Mouse (Mus musculus) stomach, embryonic 16.5 days (tissue): ENCODE measurements around the gene Gnpnat1. TPM values are rescaled to one million over a fixed set of nuclear protein-coding genes. Genes with fewer than 3 reads are reported as not detected.
"Not testable (repeated sequence)": the region's sequence is repeated elsewhere in the genome, so short reads cannot be mapped to it uniquely, and the experiment has no call there.

ENCODE experiments used
- ATAC-seq: fragments of 200-750 bp; cut with Nextera tagmentation; 2 replicates; pipeline ENCODE4 v1.8.0; 2017; ENCODE audit warnings: moderate number of reproducible peaks, moderate TSS enrichment; ENCODE audit not compliant: insufficient read depth, low FRiP score
- H3K27ac ChIP-seq: fragments of 300-500 bp; sonication (generic); 2 replicates; pipeline ENCODE4 v1.5.1; 2014; ENCODE audit warnings: low read length
- H3K27me3 ChIP-seq: fragments of 300-500 bp; sonication (generic); 2 replicates; pipeline ENCODE4 v1.6.1; 2014; ENCODE audit warnings: low read length, control low read depth, mixed read lengths; ENCODE audit not compliant: control insufficient read depth, insufficient read depth
- H3K36me3 ChIP-seq: fragments of 300-500 bp; sonication (generic); 2 replicates; pipeline ENCODE4 v1.6.1; 2014; ENCODE audit warnings: low read length; ENCODE audit not compliant: control insufficient read depth, insufficient read depth
- H3K4me1 ChIP-seq: fragments of 300-500 bp; sonication (generic); 2 replicates; pipeline ENCODE4 v1.6.1; 2014; ENCODE audit warnings: low read length, control low read depth, mixed read lengths; ENCODE audit not compliant: control insufficient read depth, insufficient read depth
- H3K4me2 ChIP-seq: fragments of 300-500 bp; sonication (generic); 2 replicates; pipeline ENCODE4 v1.6.1; 2014; ENCODE audit warnings: low read depth, low read length, mixed read lengths
- H3K4me3 ChIP-seq: fragments of 300-500 bp; sonication (generic); replicated peaks from 2 replicates; pipeline ENCODE4 v1.5.1; 2014; ENCODE audit warnings: mild to moderate bottlenecking, low read length
- H3K9ac ChIP-seq: fragments of 300-500 bp; sonication (generic); 2 replicates; pipeline ENCODE4 v1.6.1; 2014; ENCODE audit warnings: low read length
- H3K9me3 ChIP-seq: fragments of 300-500 bp; sonication (generic); replicated peaks from 2 replicates; pipeline ENCODE4 v1.6.1; 2016; ENCODE audit warnings: low read length, control low read depth; ENCODE audit not compliant: control insufficient read depth
- WGBS: fragments of 180-500 bp; shearing (Covaris S2); extraction: QIAGEN DNeasy Blood & Tissue Kit; methylation state at CpG from one replicate; pipeline ENCODE4 v1.1.7; 2014; 5-methylcytosine and 5-hydroxymethylcytosine counted together
- polyA plus RNA-seq: library from polyadenylated mRNA; unstranded; fragments of >200 nt; fragmentation: Nextera tagmentation; extraction: Ambion mirVana; gene quantifications from 2 replicates; pipeline ENCODE4 v1.2.1, GENCODE M21; 2015

The Gnpnat1 gene
- 45.5 and 55.1 TPM in 2 replicates for polyA plus RNA-seq

GRCm38 (mm10) chr14:45404813-45405212 is at the start of gene Gnpnat1:
Gnpnat1 (minus strand) TSS chr14:45404913.
- H3K27ac ChIP-seq, H3K27me3 ChIP-seq, H3K4me3 ChIP-seq, H3K4me1 ChIP-seq, H3K4me2 ChIP-seq, H3K9ac ChIP-seq, H3K36me3 ChIP-seq, ATAC-seq, H3K9me3 ChIP-seq: not testable (repeated sequence)
- 78% methylated on average over 1 of the region's 3 CpGs for WGBS

DNA sequence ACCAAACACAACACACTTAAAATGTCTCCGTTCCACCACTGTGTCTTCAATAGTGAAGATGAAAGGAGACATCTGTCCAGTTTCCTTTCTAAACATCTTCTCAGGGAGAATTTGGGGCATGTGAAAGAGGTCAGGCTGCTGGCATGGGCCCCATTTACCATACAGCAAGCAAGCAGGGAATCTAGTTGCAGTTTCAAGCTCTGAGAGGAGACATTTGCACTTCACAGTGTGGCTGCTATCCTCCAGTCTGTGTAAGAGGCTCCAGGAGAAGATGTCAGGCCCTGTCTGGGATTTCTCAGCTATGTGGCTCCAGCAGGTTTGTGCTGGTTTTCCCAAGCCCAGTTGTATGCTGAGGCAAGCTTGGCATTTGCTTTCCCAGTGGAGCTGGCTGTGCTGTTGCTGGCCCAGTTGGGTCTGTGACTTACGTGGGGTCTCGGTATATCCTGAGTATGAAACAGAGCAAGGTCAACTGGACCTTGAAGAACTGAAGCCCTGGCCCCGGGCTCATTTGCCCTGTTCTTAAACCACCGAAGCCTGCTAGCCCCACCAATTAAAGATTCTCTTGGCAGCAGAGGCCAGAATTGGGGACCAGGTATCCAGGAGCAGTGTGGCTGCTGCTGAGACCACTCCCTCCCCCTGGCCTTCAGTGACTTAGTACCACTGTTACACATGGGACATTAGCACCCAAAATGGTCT is 49.0 kb upstream of the Gnpnat1 start:
- Histone ChIP-seq H3K9me3 (no peaks in the 10 kb centered on the region), H3K4me1 (peaks cover 27% of the 10 kb centered on the region), H3K4me3 (no peak overlapping the region), H3K27me3 (no peaks in the 10 kb centered on the region), H3K9ac (peak overlapping the region; percentile 7; the same call in 1 of the 2 replicates), H3K27ac (peak overlapping the region; percentile 16), H3K4me2 (no peak overlapping the region), H3K36me3 (0 out of 2 replicates have a peak, but pooled peaks cover 4% of the 10 kb centered on the region)
- 52% methylated on average over 5 of the region's 5 CpGs for WGBS
- ATAC-seq, result no peak

GRCm38 (mm10) chr14:45452861-45453512 is 48.3 kb upstream of the Gnpnat1 start:
- WGBS, result 16% methylated on average over 11 of the region's 11 CpGs

DNA sequence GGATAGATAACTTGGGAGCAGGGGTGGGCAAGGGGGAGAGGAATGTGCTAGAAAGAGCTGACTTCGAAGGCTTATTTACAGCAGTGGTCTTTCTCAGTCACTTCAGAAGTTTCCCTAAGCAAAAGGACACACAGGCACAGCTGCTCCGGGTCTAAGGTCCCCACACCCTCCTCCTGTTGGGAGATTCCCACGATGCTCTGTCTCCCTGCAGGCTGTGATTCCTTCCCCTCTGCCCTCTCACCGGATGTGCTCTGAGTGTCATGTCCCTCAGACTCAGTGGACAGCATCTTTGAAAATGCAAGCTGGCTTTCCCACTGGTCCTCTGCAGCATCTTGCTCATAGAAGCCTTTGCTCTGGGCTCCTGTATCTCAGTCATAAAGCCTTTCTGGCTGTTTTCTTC is 47.4 kb upstream of the Gnpnat1 start:
- Histone ChIP-seq H3K27me3 (no peaks in the 10 kb centered on the region), H3K36me3 (no peaks in the 10 kb centered on the region), H3K4me3 (no peak overlapping the region), H3K9ac (no peak overlapping the region), H3K4me1 (peaks cover 27% of the 10 kb centered on the region), H3K9me3 (no peaks in the 10 kb centered on the region), H3K4me2 (no peak overlapping the region), H3K27ac (peak overlapping the region; percentile 16)
- 29% methylated on average over 4 of the region's 4 CpGs for WGBS
- no peak for ATAC-seq

More at GRCm38 (mm10) chr14:45452861-45453512, 48.3 kb upstream of the Gnpnat1 start:
- Histone ChIP-seq H3K9me3 (no peaks in the 10 kb centered on the region), H3K4me1 (peaks cover 27% of the 10 kb centered on the region), H3K27me3 (no peaks in the 10 kb centered on the region), H3K4me3 (no peak overlapping the region), H3K36me3 (0 out of 2 replicates have a peak, but pooled peaks cover 4% of the 10 kb centered on the region), H3K4me2 (no peak overlapping the region), H3K9ac (no peak overlapping the region), H3K27ac (peak overlapping the region; percentile 16)
- ATAC-seq, result peak; percentile 58; the same call in 1 of the 2 replicates

DNA sequence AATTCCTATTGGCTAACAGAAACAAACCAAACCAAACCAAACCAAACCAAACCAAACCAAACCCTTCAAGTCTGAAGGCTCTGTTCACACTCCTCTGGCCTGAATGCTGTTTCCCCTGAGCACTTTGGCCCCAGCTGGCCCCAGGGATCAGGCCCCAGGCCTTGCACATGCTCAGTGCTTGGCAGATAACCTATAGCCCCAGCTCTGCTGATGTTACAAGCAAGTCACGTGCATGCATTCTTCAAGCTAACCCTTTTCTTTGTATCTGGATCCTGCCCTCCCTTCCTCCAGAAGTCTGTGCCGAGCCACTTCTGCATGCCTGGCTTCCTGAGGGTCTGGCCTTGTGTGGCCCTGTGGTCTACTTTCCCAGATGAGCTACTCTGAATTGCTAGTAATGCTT is 46.4 kb upstream of the Gnpnat1 start:
- Histone ChIP-seq H3K4me2 (no peak overlapping the region), H3K4me3 (no peak overlapping the region), H3K27ac (no peak overlapping the region), H3K9me3 (no peaks in the 10 kb centered on the region), H3K9ac (0 out of 2 replicates have a peak overlapping the region, but pooled peaks have one; percentile 16), H3K27me3 (no peaks in the 10 kb centered on the region), H3K4me1 (peaks cover 25% of the 10 kb centered on the region), H3K36me3 (no peaks in the 10 kb centered on the region)
- ATAC-seq, result no peak
- 38% methylated on average over 2 of the region's 2 CpGs for WGBS

DNA sequence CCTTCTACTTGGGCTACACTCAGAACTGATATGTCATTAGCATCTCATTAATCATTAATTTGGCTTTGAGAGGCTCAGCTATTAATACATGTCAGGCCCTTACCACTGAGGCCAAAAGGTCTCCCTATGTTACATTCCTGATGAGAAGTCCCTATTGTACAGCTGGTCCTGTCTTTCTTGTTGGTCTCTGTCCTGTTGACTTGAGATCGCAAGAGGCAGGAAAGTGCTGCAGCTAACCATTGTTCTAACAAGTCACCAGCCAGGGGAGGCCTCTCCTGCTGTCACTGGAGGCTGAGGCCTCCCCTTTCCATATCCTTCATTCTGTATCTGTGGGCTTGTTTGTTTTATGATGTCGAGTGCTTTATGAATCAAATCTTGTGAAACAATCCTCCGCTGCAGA is 42.1 kb upstream of the Gnpnat1 start:
- Histone ChIP-seq H3K4me1 (peaks cover 7% of the 10 kb centered on the region; the same call in 1 of the 2 replicates), H3K4me2 (no peak overlapping the region), H3K27me3 (no peaks in the 10 kb centered on the region), H3K9me3 (no peaks in the 10 kb centered on the region), H3K9ac (no peak overlapping the region), H3K4me3 (no peak overlapping the region), H3K27ac (no peak overlapping the region), H3K36me3 (no peaks in the 10 kb centered on the region)
- no peak for ATAC-seq
- WGBS, result 46% methylated on average over 3 of the region's 3 CpGs

GRCm38 (mm10) chr14:45445445-45445844 is 40.7 kb upstream of the Gnpnat1 start:
- Histone ChIP-seq H3K27me3 (no peaks in the 10 kb centered on the region), H3K4me3 (no peak overlapping the region), H3K4me1 (peaks cover 7% of the 10 kb centered on the region; the same call in 1 of the 2 replicates), H3K27ac (no peak overlapping the region), H3K9ac (no peak overlapping the region), H3K4me2 (no peak overlapping the region), H3K9me3 (no peaks in the 10 kb centered on the region), H3K36me3 (no peaks in the 10 kb centered on the region)
- no peak for ATAC-seq
- WGBS, result 44% methylated on average over 12 of the region's 12 CpGs

DNA sequence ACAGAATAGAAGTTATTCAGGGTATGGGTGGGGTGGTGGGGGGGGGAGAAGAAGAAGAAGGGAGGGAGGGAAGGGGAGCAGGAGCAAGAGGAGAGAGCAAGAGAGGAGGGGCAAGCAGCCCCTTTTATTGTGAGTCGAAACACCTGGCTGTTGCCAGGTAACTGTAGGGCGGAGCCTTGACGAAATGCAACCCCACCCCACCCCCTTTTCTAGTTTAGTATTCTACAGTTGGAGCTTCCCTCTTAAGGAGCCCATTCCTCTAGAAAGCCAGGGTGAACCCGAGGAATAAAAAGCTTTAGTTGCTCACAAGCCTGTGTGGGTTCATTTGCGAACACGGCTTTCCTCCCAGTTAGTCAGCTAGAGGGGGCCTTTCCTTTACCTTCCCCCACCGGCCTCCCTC is 40.2 kb upstream of the Gnpnat1 start:
- Histone ChIP-seq H3K9ac (no peak overlapping the region), H3K9me3 (no peaks in the 10 kb centered on the region), H3K4me1 (peaks cover 7% of the 10 kb centered on the region; the same call in 1 of the 2 replicates), H3K4me2 (no peak overlapping the region), H3K4me3 (no peak overlapping the region), H3K27me3 (no peaks in the 10 kb centered on the region), H3K36me3 (no peaks in the 10 kb centered on the region), H3K27ac (no peak overlapping the region)
- ATAC-seq, result peak; percentile 18; the same call in 1 of the 2 replicates
- 34% methylated on average over 7 of the region's 7 CpGs for WGBS
